Mouse (Mus musculus) layer of hippocampus, adult 2 months (tissue): ENCODE data around the gene Slc5a11. TPM values are rescaled to one million over a fixed set of nuclear protein-coding genes. Genes with fewer than 3 reads are reported as not detected.
A peak's percentile ranks its signal among the peaks of the same experiment; 100 is the strongest.

ENCODE experiments used
- DNase-seq, 2 experiments: peaks; one replicate each; pipeline ENCODE4 v3.0.0; 2022; ENCODE audit warnings: low spot score in 2 of 2
- H3K27ac ChIP-seq: fragments of 200-600 bp; 2 replicates; pipeline ENCODE4 v1.8.1; 2022
- H3K4me3 ChIP-seq: fragments of 200-600 bp; 2 replicates; pipeline ENCODE4 v1.8.1; 2022; ENCODE audit warnings: mild to moderate bottlenecking
- CTCF ChIP-seq: fragments of 200-600 bp; conservative IDR thresholded peaks from 2 replicates; pipeline ENCODE4 v1.8.1; 2022; ENCODE audit warnings: antibody characterized with exemption, mild to moderate bottlenecking, moderate library complexity
- total RNA-seq, 2 experiments: library from RNA; stranded (reverse); gene quantifications; 2 replicates each; pipeline ENCODE4 v1.2.3; 2021

Gene Slc5a11
- total RNA-seq, 2 experiments from 2014 or later = 0.59 to 1.5 TPM

GRCm38 (mm10) chr7:123219781-123220632, 5.4 kb downstream of the Slc5a11 start:
- Histone ChIP-seq H3K4me3 (no peak overlapping the region), H3K27ac (peak overlapping the region; percentile 85)
- peak; percentile 10 to 20 for DNase-seq
- TF ChIP-seq CTCF = no peak

GRCm38 (mm10) chr7:123220633-123220942, 6.0 kb downstream of the Slc5a11 start:
- no peak for DNase-seq

GRCm38 (mm10) chr7:123224076-123224475, 9.5 kb downstream of the Slc5a11 start:
- no peak overlapping the region for H3K4me3 ChIP-seq
- no peak for DNase-seq
- no peak for TF ChIP-seq CTCF
- no peak overlapping the region for H3K27ac ChIP-seq

More at GRCm38 (mm10) chr7:123220633-123220942, 6.0 kb downstream of the Slc5a11 start:
- Histone ChIP-seq H3K4me3 (no peak overlapping the region), H3K27ac (peak overlapping the region; percentile 85; the same call in 1 of the 2 replicates)
- no peak for TF ChIP-seq CTCF

- DNase-seq = no peak
- no peak overlapping the region for H3K27ac ChIP-seq
- no peak overlapping the region for H3K4me3 ChIP-seq
- no peak for TF ChIP-seq CTCF
Measured at GRCm38 (mm10) chr7:123225159-123225558, 10.6 kb downstream of the Slc5a11 start.

GRCm38 (mm10) chr7:123235449-123235848, 20.9 kb downstream of the Slc5a11 start:
- Histone ChIP-seq H3K4me3 (no peak overlapping the region), H3K27ac (no peak overlapping the region)
- no peak for TF ChIP-seq CTCF
- no peak for DNase-seq

GRCm38 (mm10) chr7:123238621-123239020, 24.0 kb downstream of the Slc5a11 start:
- Histone ChIP-seq H3K4me3 (no peak overlapping the region), H3K27ac (no peak overlapping the region)
- DNase-seq = no peak
- TF ChIP-seq CTCF = no peak

GRCm38 (mm10) chr7:123240064-123240463, 25.5 kb downstream of the Slc5a11 start:
- no peak for TF ChIP-seq CTCF
- DNase-seq = no peak
- no peak overlapping the region for H3K4me3 ChIP-seq
- H3K27ac ChIP-seq = no peak overlapping the region

GRCm38 (mm10) chr7:123242241-123242640, 27.7 kb downstream of the Slc5a11 start:
- TF ChIP-seq CTCF = no peak
- Histone ChIP-seq H3K27ac (no peak overlapping the region), H3K4me3 (no peak overlapping the region)
- no peak for DNase-seq

GRCm38 (mm10) chr7:123244833-123245232, 30.3 kb downstream of the Slc5a11 start:
- no peak overlapping the region for H3K4me3 ChIP-seq
- TF ChIP-seq CTCF = no peak
- DNase-seq = no peak
- H3K27ac ChIP-seq = no peak overlapping the region

GRCm38 (mm10) chr7:123246504-123247084, 32.0 kb downstream of the Slc5a11 start:
- no peak for DNase-seq
- no peak overlapping the region for H3K27ac ChIP-seq
- no peak for TF ChIP-seq CTCF

GRCm38 (mm10) chr7:123248166-123248565, 33.6 kb downstream of the Slc5a11 start:
- TF ChIP-seq CTCF = no peak
- Histone ChIP-seq H3K27ac (no peak overlapping the region), H3K4me3 (no peak overlapping the region)
- no peak for DNase-seq

More at GRCm38 (mm10) chr7:123246504-123247084, 32.0 kb downstream of the Slc5a11 start:
- no peak overlapping the region for H3K4me3 ChIP-seq

GRCm38 (mm10) chr7:123251343-123251742, 36.8 kb downstream of the Slc5a11 start:
- TF ChIP-seq CTCF = no peak
- Histone ChIP-seq H3K4me3 (no peak overlapping the region), H3K27ac (no peak overlapping the region)
- no peak for DNase-seq

GRCm38 (mm10) chr7:123253396-123253795, 38.8 kb downstream of the Slc5a11 start:
- Histone ChIP-seq H3K27ac (no peak overlapping the region), H3K4me3 (no peak overlapping the region)
- no peak for DNase-seq
- no peak for TF ChIP-seq CTCF
